Mouse (Mus musculus): ENCODE measurements around the gene Olfr798.

Gene Olfr798

DNA sequence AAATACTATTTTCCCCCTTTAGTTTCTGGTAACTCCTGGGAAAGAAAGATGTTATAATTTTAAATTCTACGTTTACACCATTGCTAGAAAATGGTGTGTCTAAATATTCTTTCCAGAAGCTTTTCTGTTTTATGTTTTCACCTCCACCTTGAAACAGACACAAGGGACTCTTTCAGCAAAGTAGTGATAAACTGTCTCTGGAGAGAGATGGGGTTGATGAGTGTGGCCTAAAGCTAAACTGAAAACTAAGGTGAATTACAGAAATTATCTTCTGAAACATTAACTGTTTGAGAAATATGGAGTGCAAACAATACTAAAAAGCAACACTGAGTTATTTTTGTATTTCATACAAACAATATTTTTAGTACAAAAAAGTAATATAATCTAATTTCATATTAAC, at the start of gene Olfr798:
Gene Olfr798, minus strand, starts transcription at position 101 of the 400 bp plus-strand sequence.
- DNase-seq (ENCODE audit: low spot score in 2 of 2) = no peak

DNA sequence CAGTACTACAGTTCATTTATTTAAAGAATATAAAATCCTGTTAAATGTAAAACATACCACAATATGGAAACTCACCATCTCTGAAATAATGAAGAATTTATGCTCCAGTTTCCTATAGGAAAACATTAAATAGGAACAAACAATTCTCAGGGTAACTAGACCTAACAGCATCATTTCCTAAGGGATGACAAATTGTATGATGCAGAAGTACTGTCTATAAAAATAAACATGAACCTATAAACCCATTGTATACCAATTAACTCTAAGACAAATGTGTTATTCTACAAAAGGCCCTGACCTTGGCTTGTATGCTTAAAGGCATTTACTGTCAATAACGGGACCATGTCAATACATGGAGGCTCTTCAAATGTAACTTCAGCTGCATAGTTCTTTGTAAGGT, 46.0 kb upstream of the Olfr798 start, which contains the start of gene Olfr801:
Gene Olfr801, minus strand, starts transcription at position 101 of the 400 bp plus-strand sequence.
- DNase-seq (ENCODE audit: low spot score in 2 of 2) = no peak

DNA sequence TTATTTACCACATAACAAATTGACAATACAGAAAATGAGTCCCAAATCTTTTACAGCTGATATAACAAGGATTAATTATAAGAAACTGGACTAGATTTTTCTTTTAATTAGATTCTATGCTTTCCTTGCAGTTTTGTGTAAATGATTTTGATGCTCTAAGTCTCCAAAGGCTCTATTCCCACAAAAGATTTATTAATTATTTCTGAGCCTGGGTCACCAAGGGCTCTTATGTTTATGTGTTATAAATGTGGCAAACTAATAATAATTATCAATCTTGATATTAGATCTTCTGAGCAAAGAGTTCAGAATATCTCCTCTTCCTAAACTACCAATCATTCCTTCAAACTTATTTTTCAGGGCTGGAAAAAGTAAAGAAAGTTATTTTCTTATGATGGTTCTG, 29.7 kb upstream of the Olfr798 start, which contains the start of gene Olfr800:
Gene Olfr800, plus strand, starts transcription at position 301 of the 400 bp plus-strand sequence.
- DNase-seq (ENCODE audit: low spot score in 2 of 2) = no peak

DNA sequence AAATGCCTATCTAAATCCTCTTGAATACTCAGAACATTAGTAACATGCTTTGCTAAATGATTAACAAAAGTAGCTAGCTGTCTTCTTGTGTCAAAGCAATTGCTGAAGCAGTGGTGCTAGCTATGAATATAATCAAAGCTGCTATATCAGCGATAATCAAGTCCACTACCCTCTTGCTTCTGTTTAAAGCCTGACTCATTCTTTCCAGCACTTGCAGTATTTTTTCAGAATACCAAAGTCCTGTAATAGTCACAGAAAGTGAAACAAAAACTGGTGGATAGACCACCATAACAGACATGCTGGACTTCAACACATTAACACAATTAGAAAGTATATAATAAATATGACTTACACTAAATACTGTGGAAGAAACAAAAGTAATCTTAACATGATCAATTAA, 24.0 kb upstream of the Olfr798 start:
- DNase-seq (ENCODE audit: low spot score in 2 of 2) = no peak

DNA sequence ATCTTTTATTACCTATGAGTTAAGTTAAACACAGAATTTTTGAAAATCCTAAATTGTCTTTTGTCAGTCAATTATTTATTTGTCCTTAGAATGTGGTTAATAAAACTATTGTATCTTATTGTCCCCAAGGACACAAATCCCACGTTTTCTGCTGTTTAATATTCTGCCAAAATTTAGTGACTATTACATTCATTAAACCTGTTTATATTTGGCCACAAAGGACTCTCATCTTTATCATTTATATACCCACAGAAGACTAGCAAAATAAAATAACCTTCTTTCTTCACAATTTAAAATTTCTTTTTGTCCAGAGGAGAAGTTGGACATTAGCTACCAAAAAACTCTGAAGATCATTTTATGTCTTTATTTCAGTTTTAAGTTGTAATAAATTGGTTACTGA, 9.4 kb upstream of the Olfr798 start, which contains the start of gene Olfr799:
Gene Olfr799, plus strand, starts transcription at position 301 of the 400 bp plus-strand sequence.
- no peak for DNase-seq (ENCODE audit: low spot score in 2 of 2)

DNA sequence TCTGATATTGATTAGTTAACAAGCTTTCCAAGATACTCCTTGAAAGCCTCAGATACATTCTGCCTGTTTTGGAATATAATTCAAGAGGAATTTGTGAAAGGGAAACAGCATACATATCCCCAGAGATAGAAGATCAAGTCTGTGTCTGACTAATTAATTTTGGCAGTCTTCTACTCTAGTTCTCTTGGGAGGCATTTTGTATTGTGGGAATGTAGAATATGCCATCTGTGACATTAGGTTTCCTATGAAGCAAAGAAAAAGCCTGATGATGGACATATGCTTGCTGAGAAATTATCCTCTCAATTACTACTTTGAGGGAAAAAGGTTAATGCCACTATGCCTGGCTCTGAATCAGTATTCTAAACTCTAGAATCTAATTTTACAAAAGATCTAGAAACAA, 4.5 kb downstream of the Olfr798 start:
- DNase-seq (ENCODE audit: low spot score in 2 of 2) = no peak

DNA sequence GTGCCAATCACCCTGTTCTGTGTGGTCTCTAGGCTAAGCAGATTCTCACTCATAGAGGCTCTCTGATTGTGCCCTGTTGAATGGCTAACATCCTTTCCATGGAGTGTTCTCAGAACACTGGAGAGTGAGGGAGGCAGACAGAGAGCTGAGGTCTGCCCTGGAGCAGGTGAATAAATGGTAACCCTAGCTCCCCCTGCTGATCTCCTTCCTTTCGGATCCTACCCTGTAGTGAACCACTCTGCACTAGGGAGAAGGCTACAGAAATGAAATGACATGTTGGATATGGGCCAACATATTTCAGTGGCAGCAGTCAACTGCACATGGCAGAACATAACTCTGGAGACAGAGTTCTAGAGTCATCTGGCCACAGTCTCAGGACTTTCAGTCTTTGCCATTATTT, 6.0 kb downstream of the Olfr798 start:
- DNase-seq (ENCODE audit: low spot score in 2 of 2) = no peak

DNA sequence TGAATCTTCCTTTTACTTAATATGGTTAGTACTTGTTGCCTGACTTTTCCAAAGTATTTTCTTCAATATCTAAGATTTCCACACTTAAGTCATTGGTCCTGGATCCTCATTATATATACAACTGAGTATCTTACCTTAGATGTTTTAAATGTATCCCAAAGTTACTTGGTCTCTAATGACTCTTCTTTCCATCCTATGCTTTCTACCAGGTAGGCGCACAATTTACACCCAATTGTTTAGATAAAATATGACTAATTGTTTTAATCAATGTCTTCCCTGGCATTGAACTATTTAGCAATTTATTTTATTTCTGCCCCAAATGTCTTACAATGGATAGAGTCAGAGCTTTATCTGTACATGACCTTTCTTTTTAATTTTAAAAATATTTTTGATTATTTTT, 15.3 kb downstream of the Olfr798 start, which contains the start of gene Olfr796:
Gene Olfr796, minus strand, starts transcription at position 101 of the 400 bp plus-strand sequence.
- DNase-seq (ENCODE audit: low spot score in 2 of 2) = no peak

DNA sequence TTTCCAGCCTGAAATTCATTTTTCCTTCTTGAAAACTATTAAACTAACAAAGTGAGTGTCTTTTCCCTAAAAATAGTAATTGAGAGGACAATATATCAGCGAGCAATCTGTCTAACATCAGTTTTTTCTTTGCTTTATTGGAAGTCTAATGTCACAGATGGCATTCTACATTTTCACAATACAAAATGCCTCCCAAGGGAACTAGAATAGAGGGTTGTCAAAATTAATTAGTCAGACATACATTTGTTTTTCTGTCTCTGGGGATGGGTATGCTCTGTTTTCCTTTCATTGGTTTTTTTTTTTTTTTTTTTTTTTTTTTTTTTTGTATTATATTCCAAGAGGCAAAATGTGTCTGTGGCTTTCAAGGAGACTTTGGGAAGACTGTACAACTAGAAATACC, 50.7 kb downstream of the Olfr798 start:
- no peak for DNase-seq (ENCODE audit: low spot score in 2 of 2)
